Mouse (Mus musculus): ENCODE data around the gene Tinf2. TPM values are rescaled to one million over a fixed set of nuclear protein-coding genes. Genes with fewer than 3 reads are reported as not detected.

Gene Tinf2
- 10 to 100 TPM; 14.0 to 14.9 TPM for total RNA-seq (2021)

- DNase-seq (ENCODE audit: extremely low spot score in 1 of 2, low spot score in 1 of 2) = peak; percentile 91 to 92
These were observed at the start of gene Tinf2 for GRCm38 (mm10) chr14:55681160-55682117. Gene Tinf2, minus strand, starts transcription at chr14:55681820.

- DNase-seq (ENCODE audit: extremely low spot score in 1 of 2, low spot score in 1 of 2) = no peak
These were observed 49.0 kb upstream of the Tinf2 start for GRCm38 (mm10) chr14:55730531-55731032.

GRCm38 (mm10) chr14:55730116-55730515 is 48.5 kb upstream of the Tinf2 start:
- no peak for DNase-seq (ENCODE audit: extremely low spot score in 1 of 2, low spot score in 1 of 2)

GRCm38 (mm10) chr14:55727889-55728685 is 46.5 kb upstream of the Tinf2 start:
- DNase-seq (ENCODE audit: extremely low spot score in 1 of 2, low spot score in 1 of 2) = no peak

GRCm38 (mm10) chr14:55726261-55726660 is 44.6 kb upstream of the Tinf2 start:
- no peak for DNase-seq (ENCODE audit: extremely low spot score in 1 of 2, low spot score in 1 of 2)

- no peak for DNase-seq (ENCODE audit: extremely low spot score in 1 of 2, low spot score in 1 of 2)
These were observed 42.8 kb upstream of the Tinf2 start for GRCm38 (mm10) chr14:55724411-55724871.

- DNase-seq (ENCODE audit: extremely low spot score in 1 of 2, low spot score in 1 of 2) = no peak
These were observed 41.8 kb upstream of the Tinf2 start for GRCm38 (mm10) chr14:55723433-55723832.

- no peak for DNase-seq (ENCODE audit: extremely low spot score in 1 of 2, low spot score in 1 of 2)
These were observed 40.9 kb upstream of the Tinf2 start for GRCm38 (mm10) chr14:55722438-55722945.

- DNase-seq (ENCODE audit: extremely low spot score in 1 of 2, low spot score in 1 of 2) = peak; percentile 93 to 94
These were observed 40.2 kb upstream of the Tinf2 start, which contains the start of gene Rabggta for GRCm38 (mm10) chr14:55721700-55722437. Gene Rabggta, minus strand, starts transcription at chr14:55722263.

- no peak for DNase-seq (ENCODE audit: extremely low spot score in 1 of 2, low spot score in 1 of 2)
These were observed 39.5 kb upstream of the Tinf2 start for GRCm38 (mm10) chr14:55721076-55721475.

GRCm38 (mm10) chr14:55720666-55721065 is 39.0 kb upstream of the Tinf2 start:
- DNase-seq (ENCODE audit: extremely low spot score in 1 of 2, low spot score in 1 of 2) = no peak

GRCm38 (mm10) chr14:55719737-55720136 is 38.1 kb upstream of the Tinf2 start:
- DNase-seq (ENCODE audit: extremely low spot score in 1 of 2, low spot score in 1 of 2) = no peak

GRCm38 (mm10) chr14:55716884-55717283 is 35.3 kb upstream of the Tinf2 start:
- no peak for DNase-seq (ENCODE audit: extremely low spot score in 1 of 2, low spot score in 1 of 2)

- no peak for DNase-seq (ENCODE audit: extremely low spot score in 1 of 2, low spot score in 1 of 2)
These were observed 34.7 kb upstream of the Tinf2 start for GRCm38 (mm10) chr14:55716271-55716670.

GRCm38 (mm10) chr14:55714893-55715292 is 33.3 kb upstream of the Tinf2 start:
- DNase-seq (ENCODE audit: extremely low spot score in 1 of 2, low spot score in 1 of 2) = no peak

GRCm38 (mm10) chr14:55713729-55714122 is 32.1 kb upstream of the Tinf2 start, which contains the start of gene Tgm1:
Gene Tgm1, minus strand, starts transcription at chr14:55713926.
- DNase-seq (ENCODE audit: extremely low spot score in 1 of 2, low spot score in 1 of 2) = no peak

GRCm38 (mm10) chr14:55713007-55713728 is 31.5 kb upstream of the Tinf2 start:
- DNase-seq (ENCODE audit: extremely low spot score in 1 of 2, low spot score in 1 of 2) = no peak

- DNase-seq (ENCODE audit: extremely low spot score in 1 of 2, low spot score in 1 of 2) = no peak
These were observed 30.2 kb upstream of the Tinf2 start for GRCm38 (mm10) chr14:55711786-55712185.

GRCm38 (mm10) chr14:55709509-55709908 is 27.9 kb upstream of the Tinf2 start:
- no peak for DNase-seq (ENCODE audit: extremely low spot score in 1 of 2, low spot score in 1 of 2)

All from layer of hippocampus, postnatal 25 days (tissue).